Mouse (Mus musculus): ENCODE measurements at regions not wholly inside any gene's neighbourhood (a gene's known extent, or its start where the extent isn't known, plus 50 kb on each side); places are given as distances from the start of the nearest gene placed in this dataset.

GRCm38 (mm10) chr2:45356558-45357170, 239.5 kb upstream of the Zeb2 start:
- no peak for DNase-seq (ENCODE audit: low spot score)

DNA sequence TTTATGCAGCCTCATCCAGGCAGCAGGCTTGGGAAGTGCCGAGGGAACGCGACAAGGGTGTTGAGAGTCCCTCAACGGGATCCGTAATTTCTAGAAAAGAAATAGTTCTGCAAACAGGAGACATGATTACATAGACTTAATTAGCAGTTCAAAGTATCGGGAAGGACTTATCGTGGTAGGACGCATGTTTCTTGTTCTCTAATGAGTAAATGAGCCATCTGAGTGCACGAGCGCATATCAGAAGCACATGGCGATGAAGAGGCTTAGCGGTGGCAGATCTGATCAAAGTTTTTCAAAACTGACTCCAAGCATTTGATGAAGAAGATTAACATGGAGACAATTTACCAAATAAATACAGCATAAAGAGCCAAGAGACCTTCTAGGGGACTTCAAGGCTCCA, 238.8 kb upstream of the Zeb2 start:
- DNase-seq (ENCODE audit: low spot score): no peak

DNA sequence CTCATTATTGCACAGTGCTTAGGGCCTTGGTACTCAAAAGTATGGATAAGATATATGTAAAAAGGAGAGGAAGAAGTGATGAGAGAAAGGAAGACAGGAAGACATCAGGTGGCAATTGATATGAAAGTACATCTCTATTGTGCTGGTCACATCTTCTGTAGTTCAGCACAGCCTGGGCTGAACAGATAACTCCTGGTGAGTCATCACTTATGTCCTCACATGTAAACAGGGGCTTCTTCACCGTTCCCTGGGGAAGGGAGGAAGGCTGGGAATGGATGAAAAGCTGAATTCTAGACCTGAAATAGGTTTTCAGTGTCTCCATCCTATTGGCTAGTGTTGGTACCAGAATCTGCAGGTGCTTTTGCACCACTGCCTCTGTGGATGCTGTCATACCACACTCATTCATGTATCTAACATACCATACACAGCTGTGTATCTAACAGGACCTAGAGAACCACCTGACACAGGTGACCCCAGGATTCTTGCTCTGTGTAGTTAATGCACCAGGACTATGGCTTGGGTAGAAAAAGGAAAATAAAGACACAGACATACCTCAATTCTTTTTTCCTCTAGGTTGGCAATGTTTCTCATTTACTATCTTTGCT, 234.4 kb upstream of the Zeb2 start:
- DNase-seq (ENCODE audit: low spot score): no peak

- DNase-seq (ENCODE audit: low spot score): no peak
Observed at GRCm38 (mm10) chr2:45346358-45346757, 229.2 kb upstream of the Zeb2 start.

DNA sequence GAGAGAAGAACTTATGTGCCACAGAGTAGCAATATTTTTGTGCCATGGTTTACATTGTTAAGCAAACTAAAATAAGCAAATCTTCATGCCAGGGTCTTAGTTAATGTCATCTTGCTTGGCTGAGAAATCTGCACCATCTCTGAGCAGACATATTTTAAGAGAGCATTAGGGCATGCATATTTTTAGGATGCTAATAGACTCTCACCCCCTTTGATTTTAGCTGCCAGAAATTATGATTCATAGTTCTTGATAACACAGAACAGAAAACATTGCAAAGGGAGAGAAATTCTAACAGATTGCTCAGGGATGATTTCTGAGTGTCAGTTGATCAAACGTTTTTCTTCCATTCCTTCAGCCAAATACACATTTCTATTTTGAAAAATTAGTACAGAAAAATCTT, 222.7 kb upstream of the Zeb2 start:
- DNase-seq (ENCODE audit: low spot score): no peak

- DNase-seq (ENCODE audit: low spot score): no peak
Observed at GRCm38 (mm10) chr2:45338809-45339208, 221.6 kb upstream of the Zeb2 start.

DNA sequence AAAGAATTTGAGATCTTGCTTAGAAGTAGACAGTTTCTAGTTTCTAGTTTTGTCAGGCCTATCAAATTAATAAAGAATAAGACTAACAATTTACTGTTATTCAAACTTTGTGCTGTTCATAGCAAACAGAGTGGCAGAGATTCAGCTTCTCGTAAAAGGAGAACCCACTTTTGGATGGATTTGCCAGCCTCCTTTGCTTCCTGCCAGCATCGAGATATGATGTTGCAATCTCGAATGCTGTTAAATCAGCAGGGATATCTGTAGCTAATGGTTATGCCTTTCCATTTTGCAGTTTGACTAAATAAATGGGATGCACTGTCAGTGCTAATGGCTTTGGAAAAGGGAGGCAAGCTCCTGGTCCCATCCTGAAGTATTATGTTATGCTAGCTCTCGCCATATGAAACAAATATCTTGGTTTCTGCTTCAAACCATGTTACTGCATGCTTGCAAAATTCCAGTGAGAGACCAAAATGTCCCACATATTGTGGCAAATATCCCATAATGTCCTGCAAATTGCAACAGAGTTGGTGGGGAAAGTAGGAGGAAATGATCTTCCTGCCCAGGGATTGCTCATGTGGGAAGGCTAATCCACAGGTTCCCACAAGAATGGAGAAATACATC, 199.9 kb upstream of the Zeb2 start:
- no peak for DNase-seq (ENCODE audit: low spot score)

GRCm38 (mm10) chr2:45287530-45288009, 170.4 kb upstream of the Zeb2 start:
- DNase-seq (ENCODE audit: low spot score): peak; percentile 43

DNA sequence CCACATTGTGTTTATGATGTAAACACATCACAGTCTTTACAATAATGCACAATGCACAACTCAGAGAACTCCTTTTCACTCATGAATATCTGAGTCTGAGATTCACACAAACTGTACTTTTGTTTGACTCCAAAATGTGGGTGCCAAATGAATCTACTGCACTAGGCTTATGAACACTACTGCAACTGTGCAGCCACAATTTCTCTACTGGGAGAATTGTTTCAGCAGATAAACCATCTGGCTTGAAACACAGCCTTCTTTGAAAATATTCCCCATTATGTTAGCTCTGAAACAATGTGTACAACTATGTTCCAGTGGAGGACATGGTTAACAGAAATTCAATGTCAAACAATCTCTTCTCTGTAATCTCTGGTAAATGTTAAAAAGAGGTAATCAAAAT, 166.6 kb upstream of the Zeb2 start:
- DNase-seq (ENCODE audit: low spot score): no peak

- DNase-seq (ENCODE audit: low spot score): no peak
Observed at GRCm38 (mm10) chr2:45279490-45279889, 162.3 kb upstream of the Zeb2 start.

DNA sequence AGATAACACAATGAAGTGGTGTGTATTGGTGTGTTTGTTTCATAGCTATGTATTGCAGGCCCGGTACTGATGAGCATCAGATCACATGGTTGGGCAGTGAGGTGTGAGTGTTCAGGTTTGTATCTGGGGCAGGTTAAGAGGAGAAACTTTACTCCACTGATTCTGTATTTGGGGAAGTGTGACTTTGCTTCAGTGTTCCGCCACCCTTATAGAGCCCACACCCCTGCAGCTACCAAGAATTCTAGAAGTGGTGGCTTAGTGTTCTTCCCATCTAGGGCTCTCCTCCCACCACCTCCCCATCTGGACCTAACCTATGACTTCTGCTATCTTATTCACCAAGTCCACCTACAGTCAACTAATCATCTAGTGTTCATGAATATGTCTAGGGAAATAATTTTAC, 160.4 kb upstream of the Zeb2 start:
- no peak for DNase-seq (ENCODE audit: low spot score)

GRCm38 (mm10) chr2:45276703-45277102, 159.5 kb upstream of the Zeb2 start:
- no peak for DNase-seq (ENCODE audit: low spot score)

GRCm38 (mm10) chr2:45270035-45270434, 152.8 kb upstream of the Zeb2 start:
- no peak for DNase-seq (ENCODE audit: low spot score)

DNA sequence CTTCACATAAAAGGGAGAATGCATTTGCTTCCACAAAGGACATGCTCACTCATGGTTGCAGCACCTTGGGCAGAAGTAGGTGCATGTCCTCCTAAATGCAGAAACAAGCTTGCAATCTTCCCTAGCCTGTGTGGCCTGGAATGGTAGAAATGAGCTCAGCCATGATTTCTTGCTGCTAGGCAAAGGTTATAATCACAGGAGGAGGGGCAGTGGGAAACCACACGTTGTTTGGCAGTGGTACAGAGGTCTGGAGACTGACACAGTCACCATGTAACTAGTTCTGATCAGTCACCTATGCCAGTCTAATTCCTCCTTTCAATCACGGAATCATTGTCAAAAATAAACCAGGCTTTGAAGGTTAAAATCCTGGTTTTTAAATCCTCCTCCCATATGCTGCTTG, 148.6 kb upstream of the Zeb2 start:
- no peak for DNase-seq (ENCODE audit: low spot score)

GRCm38 (mm10) chr2:45261949-45262348, 144.8 kb upstream of the Zeb2 start:
- DNase-seq (ENCODE audit: low spot score): no peak

GRCm38 (mm10) chr2:45258897-45259296, 141.7 kb upstream of the Zeb2 start:
- no peak for DNase-seq (ENCODE audit: low spot score)

- no peak for DNase-seq (ENCODE audit: low spot score)
Observed at GRCm38 (mm10) chr2:45256373-45256772, 139.2 kb upstream of the Zeb2 start.

GRCm38 (mm10) chr2:45253936-45254335, 136.7 kb upstream of the Zeb2 start:
- peak; percentile 56 for DNase-seq (ENCODE audit: low spot score)

- no peak for DNase-seq (ENCODE audit: low spot score)
Observed at GRCm38 (mm10) chr2:45252321-45252720, 135.1 kb upstream of the Zeb2 start.

DNA sequence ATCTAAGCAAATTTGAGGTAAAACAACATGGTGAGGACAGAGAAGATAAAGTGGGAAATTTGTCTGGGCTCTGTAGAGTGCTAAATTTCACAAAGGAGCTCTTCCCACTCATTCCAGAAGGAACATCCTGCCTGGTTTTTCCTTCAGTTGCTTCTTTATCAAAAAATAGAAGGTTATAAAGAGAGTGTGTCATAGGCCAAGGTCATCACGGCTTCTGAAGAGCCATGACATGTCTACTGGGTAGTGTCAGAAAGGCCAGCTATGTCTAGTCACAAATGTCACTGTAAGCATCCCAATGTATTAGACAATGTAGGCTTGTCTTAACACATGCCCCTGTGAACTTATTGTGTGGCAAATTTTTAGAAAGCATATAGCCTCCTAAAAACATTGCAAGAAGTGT, 132.5 kb upstream of the Zeb2 start:
- DNase-seq (ENCODE audit: low spot score): no peak

- DNase-seq (ENCODE audit: low spot score): no peak
Observed at GRCm38 (mm10) chr2:45246061-45246945, 129.1 kb upstream of the Zeb2 start.

DNA sequence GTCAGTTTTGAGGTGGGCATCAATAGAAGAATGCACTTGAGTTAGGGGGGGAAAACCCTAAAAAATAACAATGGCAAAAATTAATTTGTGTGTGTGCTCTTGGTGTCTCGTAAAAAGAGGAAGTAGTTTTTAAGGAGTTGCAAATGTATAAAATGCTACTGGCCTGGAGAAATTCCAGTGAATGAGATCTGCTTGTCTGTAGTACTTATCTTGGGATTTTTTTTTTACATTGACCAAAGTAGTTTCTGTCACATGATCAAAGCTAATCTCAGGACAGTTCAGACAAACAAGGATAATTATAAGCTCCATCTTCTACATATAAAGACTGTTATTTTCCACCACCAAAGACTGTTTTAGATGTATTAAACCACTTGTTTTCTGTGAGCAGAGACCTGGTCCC, 128.3 kb upstream of the Zeb2 start:
- DNase-seq (ENCODE audit: low spot score): no peak

DNA sequence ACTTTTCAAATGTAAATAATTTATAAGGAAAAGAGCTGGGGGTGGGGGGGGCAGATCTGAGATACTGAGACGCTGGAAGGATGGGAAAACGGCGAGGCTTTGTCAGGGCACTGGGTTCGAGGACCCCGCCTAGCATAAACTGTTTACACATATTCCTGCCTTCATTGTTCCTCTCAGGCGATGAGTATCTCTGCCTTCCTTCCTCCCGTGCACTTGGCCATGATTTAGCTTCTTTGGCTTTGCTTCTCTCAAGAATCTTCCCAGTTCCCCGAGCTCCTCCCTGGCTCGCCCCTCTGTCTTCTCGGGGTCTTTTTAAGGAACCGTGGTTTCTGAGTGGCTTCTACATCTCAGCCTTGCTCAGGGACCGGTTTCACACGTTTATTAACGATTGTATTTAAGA, 127.3 kb upstream of the Zeb2 start:
- DNase-seq (ENCODE audit: low spot score): no peak

Data from yolk sac, embryonic 10.5 days (tissue).